Mouse (Mus musculus): ENCODE results near the gene Phkb. TPM values are rescaled to one million over a fixed set of nuclear protein-coding genes. Genes with fewer than 3 reads are reported as not detected.

Phkb gene
- total and polyA plus RNA-seq, 2 experiments from 2014 or later, result 21.3 to 30.9 TPM

DNA sequence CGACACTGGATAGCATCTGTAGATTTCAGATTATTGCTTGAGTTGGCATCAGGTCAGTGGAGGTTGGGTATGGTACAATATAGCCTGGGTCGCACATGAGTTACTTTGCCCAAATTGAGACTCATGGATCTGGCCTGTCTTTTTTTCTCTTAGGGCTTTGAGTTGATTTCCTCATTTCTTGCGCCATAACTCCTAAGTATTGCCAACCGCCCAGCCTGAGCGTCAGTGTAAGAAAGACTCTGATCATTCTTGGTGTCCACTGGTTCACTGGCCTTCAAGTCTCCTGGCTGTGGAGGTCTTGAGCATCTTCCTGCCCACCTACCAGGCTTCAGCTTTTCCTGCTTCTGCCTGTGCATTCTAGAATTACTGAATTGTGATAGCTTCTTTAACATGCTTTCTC is 104.1 kb downstream of the Phkb start:
- H3K27ac ChIP-seq (ENCODE audit: low read depth, low read length), result no peak overlapping the region
- 97% methylated on average over 5 of the region's 5 CpGs for WGBS
- no peak overlapping the region for H3K4me3 ChIP-seq (ENCODE audit: low read depth, low read length)

DNA sequence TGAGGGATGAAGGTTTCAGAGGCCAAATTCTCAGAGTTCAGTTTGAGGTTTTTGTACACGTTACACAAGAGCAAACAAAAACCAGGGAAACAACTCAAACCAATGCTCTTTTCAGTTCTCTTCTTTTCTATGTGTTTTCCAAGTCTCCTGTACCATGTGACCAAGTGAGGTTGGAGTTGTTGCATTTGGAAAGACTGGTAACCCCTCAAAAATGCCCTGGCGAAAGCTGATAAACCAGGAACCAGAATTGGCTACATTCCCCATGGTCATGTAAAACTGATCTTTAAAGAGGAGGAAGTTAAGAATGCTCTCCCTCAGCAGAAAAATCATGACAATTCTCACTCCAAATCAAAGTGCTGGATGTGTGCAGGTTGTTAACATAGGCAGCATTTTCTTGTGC is 117.6 kb downstream of the Phkb start:
- H3K9me3 ChIP-seq (ENCODE audit: low read length), result no peaks in the 10 kb centered on the region
- H3K4me3 ChIP-seq (ENCODE audit: low read depth, low read length), result no peak overlapping the region
- no peak overlapping the region for H3K9ac ChIP-seq
- whole genome bisulfite sequencing, result 95% methylated on average over 2 of the region's 2 CpGs
- H3K4me1 ChIP-seq (ENCODE audit: insufficient read depth), result no peaks in the 10 kb centered on the region
- DNase-seq (no peak), ATAC-seq (no peak)
- no peak for TF ChIP-seq CTCF (IDR thresholded peaks at IDR 0.05; ENCODE audit: low read depth)
- no peaks in the 10 kb centered on the region for H3K27me3 ChIP-seq (ENCODE audit: insufficient read depth, low read length)
- H3K27ac ChIP-seq (ENCODE audit: low read depth, low read length), result no peak overlapping the region
- H3K4me2 ChIP-seq (ENCODE audit: low read depth), result no peak overlapping the region
- H3K36me3 ChIP-seq (ENCODE audit: insufficient read depth), result no peaks in the 10 kb centered on the region

More for the DNA sequence above, 104.1 kb downstream of the Phkb start:
- Histone ChIP-seq H3K9ac (no peak overlapping the region), H3K9me3 (ENCODE audit: low read length) (no peaks in the 10 kb centered on the region), H3K27me3 (ENCODE audit: insufficient read depth, low read length) (no peaks in the 10 kb centered on the region), H3K4me2 (ENCODE audit: low read depth) (no peak overlapping the region), H3K36me3 (ENCODE audit: insufficient read depth) (no peaks in the 10 kb centered on the region), H3K4me1 (ENCODE audit: insufficient read depth) (no peaks in the 10 kb centered on the region)
- DNase-seq, result no peak
- no peak for TF ChIP-seq CTCF (IDR thresholded peaks at IDR 0.05; ENCODE audit: low read depth)
- no peak for ATAC-seq

- WGBS, result over 99% methylated on average over 4 of the region's 4 CpGs
- no peaks in the 10 kb centered on the region for H3K9me3 ChIP-seq (ENCODE audit: low read length)
- H3K9ac ChIP-seq, result no peak overlapping the region
- H3K4me1 ChIP-seq (ENCODE audit: insufficient read depth), result no peaks in the 10 kb centered on the region
- no peak overlapping the region for H3K4me2 ChIP-seq (ENCODE audit: low read depth)
- H3K4me3 ChIP-seq (ENCODE audit: low read depth, low read length), result no peak overlapping the region
- no peak overlapping the region for H3K27ac ChIP-seq (ENCODE audit: low read depth, low read length)
- ATAC-seq, result no peak
- H3K36me3 ChIP-seq (ENCODE audit: insufficient read depth), result no peaks in the 10 kb centered on the region
- no peaks in the 10 kb centered on the region for H3K27me3 ChIP-seq (ENCODE audit: insufficient read depth, low read length)
- TF ChIP-seq CTCF (IDR thresholded peaks at IDR 0.05; ENCODE audit: low read depth), result no peak
- DNase-seq, result no peak
Observed at GRCm38 (mm10) chr8:85959880-85960279, 119.1 kb downstream of the Phkb start.

DNA sequence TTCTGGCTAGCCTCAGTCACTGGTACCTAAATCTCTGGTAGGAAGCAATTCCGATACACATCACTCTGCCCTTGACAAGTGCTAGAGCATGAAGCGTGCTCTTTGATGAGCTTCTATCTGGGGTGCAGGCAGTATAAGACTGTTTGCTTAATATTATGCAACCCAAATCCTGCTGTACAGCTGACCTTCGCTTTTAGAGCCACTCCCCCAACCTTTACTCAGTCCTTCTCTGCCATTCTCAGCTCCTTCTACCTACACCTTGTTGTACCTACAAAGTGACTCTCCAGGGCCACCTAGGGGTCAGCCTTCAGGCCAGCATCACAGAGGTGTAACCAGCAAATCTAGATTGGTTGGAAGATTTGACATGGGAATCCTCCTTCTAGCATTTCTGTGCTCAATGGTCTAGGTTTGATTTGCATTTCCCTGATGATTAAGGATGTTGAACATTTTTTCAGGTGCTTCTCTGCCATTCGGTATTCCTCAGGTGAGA is 136.9 kb downstream of the Phkb start:
- no peaks in the 10 kb centered on the region for H3K36me3 ChIP-seq (ENCODE audit: insufficient read depth)
- no peak overlapping the region for H3K27ac ChIP-seq (ENCODE audit: low read depth, low read length)
- H3K9ac ChIP-seq, result no peak overlapping the region
- 95% methylated on average over 4 of the region's 4 CpGs for WGBS
- H3K9me3 ChIP-seq (ENCODE audit: low read length), result no peaks in the 10 kb centered on the region
- no peaks in the 10 kb centered on the region for H3K4me1 ChIP-seq (ENCODE audit: insufficient read depth)
- DNase-seq (no peak), ATAC-seq (no peak)
- no peak overlapping the region for H3K4me3 ChIP-seq (ENCODE audit: low read depth, low read length)
- no peak for TF ChIP-seq CTCF (IDR thresholded peaks at IDR 0.05; ENCODE audit: low read depth)
- H3K27me3 ChIP-seq (ENCODE audit: insufficient read depth, low read length), result no peaks in the 10 kb centered on the region
- H3K4me2 ChIP-seq (ENCODE audit: low read depth), result no peak overlapping the region

GRCm38 (mm10) chr8:85992911-85993310 is 152.2 kb downstream of the Phkb start:
- Histone ChIP-seq H3K27me3 (ENCODE audit: insufficient read depth, low read length) (no peaks in the 10 kb centered on the region), H3K36me3 (ENCODE audit: insufficient read depth) (no peaks in the 10 kb centered on the region), H3K9me3 (ENCODE audit: low read length) (no peaks in the 10 kb centered on the region), H3K4me1 (ENCODE audit: insufficient read depth) (no peaks in the 10 kb centered on the region), H3K4me3 (ENCODE audit: low read depth, low read length) (no peak overlapping the region), H3K27ac (ENCODE audit: low read depth, low read length) (no peak overlapping the region), H3K4me2 (ENCODE audit: low read depth) (no peak overlapping the region), H3K9ac (no peak overlapping the region)
- no peak for TF ChIP-seq CTCF (IDR thresholded peaks at IDR 0.05; ENCODE audit: low read depth)
- ATAC-seq, result no peak
- no peak for DNase-seq
- 87% methylated on average over 1 of the region's 1 CpGs for WGBS

GRCm38 (mm10) chr8:85993661-85994060 is 152.9 kb downstream of the Phkb start:
- WGBS, result 96% methylated on average over 1 of the region's 1 CpGs
- Histone ChIP-seq H3K4me1 (ENCODE audit: insufficient read depth) (no peaks in the 10 kb centered on the region), H3K27ac (ENCODE audit: low read depth, low read length) (no peak overlapping the region), H3K36me3 (ENCODE audit: insufficient read depth) (no peaks in the 10 kb centered on the region), H3K4me2 (ENCODE audit: low read depth) (no peak overlapping the region), H3K9ac (no peak overlapping the region), H3K4me3 (ENCODE audit: low read depth, low read length) (no peak overlapping the region), H3K27me3 (ENCODE audit: insufficient read depth, low read length) (no peaks in the 10 kb centered on the region), H3K9me3 (ENCODE audit: low read length) (no peaks in the 10 kb centered on the region)
- TF ChIP-seq CTCF (IDR thresholded peaks at IDR 0.05; ENCODE audit: low read depth), result no peak
- ATAC-seq, result no peak
- no peak for DNase-seq

DNA sequence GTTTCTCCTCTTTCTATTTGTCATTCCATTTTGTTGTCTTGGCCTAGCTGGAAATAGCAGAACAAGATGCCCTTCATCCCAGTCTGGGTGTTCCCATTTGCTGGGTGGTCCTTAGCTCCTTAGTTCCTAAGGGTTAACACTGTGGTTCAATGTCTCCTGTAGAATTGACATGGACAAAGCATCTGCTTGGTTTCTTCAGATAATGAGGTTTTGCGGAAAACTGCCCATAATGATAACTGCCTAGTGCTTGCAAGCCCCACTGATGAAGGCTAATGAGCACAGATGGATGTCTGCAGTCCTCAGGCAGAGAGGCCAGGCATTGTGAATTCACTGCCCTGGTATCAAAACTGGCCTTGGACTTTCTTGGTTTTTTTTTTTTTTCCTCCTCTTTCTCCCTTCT is 155.2 kb downstream of the Phkb start:
- 58% methylated on average over 1 of the region's 1 CpGs for WGBS
- no peaks in the 10 kb centered on the region for H3K4me1 ChIP-seq (ENCODE audit: insufficient read depth)
- no peak overlapping the region for H3K9ac ChIP-seq
- no peak overlapping the region for H3K4me3 ChIP-seq (ENCODE audit: low read depth, low read length)
- H3K9me3 ChIP-seq (ENCODE audit: low read length), result no peaks in the 10 kb centered on the region
- no peak for ATAC-seq
- no peak overlapping the region for H3K4me2 ChIP-seq (ENCODE audit: low read depth)
- no peak overlapping the region; the same call in 1 of the 2 replicates for H3K27ac ChIP-seq (ENCODE audit: low read depth, low read length)
- no peaks in the 10 kb centered on the region for H3K36me3 ChIP-seq (ENCODE audit: insufficient read depth)
- TF ChIP-seq CTCF (IDR thresholded peaks at IDR 0.05; ENCODE audit: low read depth), result no peak
- H3K27me3 ChIP-seq (ENCODE audit: insufficient read depth, low read length), result no peaks in the 10 kb centered on the region
- DNase-seq, result no peak

DNA sequence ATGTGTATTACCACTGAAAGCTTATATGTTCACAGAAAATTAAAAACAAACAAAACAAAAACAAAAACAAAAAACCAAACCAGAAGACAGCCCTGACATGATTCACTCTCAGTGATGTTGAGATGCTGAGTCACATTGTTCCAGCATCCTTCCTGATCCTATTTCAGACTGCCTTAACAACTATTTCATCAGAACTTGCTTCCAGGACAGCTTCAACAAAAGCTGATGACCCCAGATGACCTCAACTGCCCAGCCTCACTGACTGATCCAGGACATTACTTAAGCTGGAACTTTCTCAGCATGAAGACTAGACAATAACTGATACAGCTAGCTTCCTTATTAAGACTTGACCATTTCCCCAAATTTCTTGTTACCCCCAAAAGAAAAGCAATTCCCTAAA is 165.7 kb downstream of the Phkb start:
- no peaks in the 10 kb centered on the region for H3K27me3 ChIP-seq (ENCODE audit: insufficient read depth, low read length)
- no peaks in the 10 kb centered on the region for H3K9me3 ChIP-seq (ENCODE audit: low read length)
- DNase-seq (no peak), ATAC-seq (no peak)
- no peak for TF ChIP-seq CTCF (IDR thresholded peaks at IDR 0.05; ENCODE audit: low read depth)
- H3K36me3 ChIP-seq (ENCODE audit: insufficient read depth), result no peaks in the 10 kb centered on the region
- no peak overlapping the region for H3K4me2 ChIP-seq (ENCODE audit: low read depth)
- H3K4me3 ChIP-seq (ENCODE audit: low read depth, low read length), result no peak overlapping the region
- no peaks in the 10 kb centered on the region for H3K4me1 ChIP-seq (ENCODE audit: insufficient read depth)
- H3K27ac ChIP-seq (ENCODE audit: low read depth, low read length), result no peak overlapping the region
- H3K9ac ChIP-seq, result no peak overlapping the region

Data from forebrain, postnatal 0 days (tissue).